Mouse (Mus musculus): Measurements from ENCODE around the gene Adam33. TPM values are rescaled to one million over a fixed set of nuclear protein-coding genes. Genes with fewer than 3 reads are reported as not detected.

The Adam33 gene
- polyA plus RNA-seq, 1 experiment from 2014 or later = 0.59 TPM

- Histone ChIP-seq H3K4me2 (no peak within 1 kb of the TSS), H3K4me1 (replicated peaks) (no peaks in the 10 kb centered on the region)
Measured at GRCm38 (mm10) chr2:131086667-131087390, 23.2 kb upstream of the Adam33 start, which contains the start of gene Siglec1. Siglec1 (minus strand) TSS chr2:131086765.

GRCm38 (mm10) chr2:131084206-131084605 is 20.6 kb upstream of the Adam33 start:
- Histone ChIP-seq H3K27ac (replicated peaks) (no peak overlapping the region), H3K27me3 (no peaks in the 10 kb centered on the region), H3K4me2 (no peak overlapping the region), H3K9me3 (no peaks in the 10 kb centered on the region), H3K9ac (no peak overlapping the region), H3K4me1 (replicated peaks) (no peaks in the 10 kb centered on the region), H3K36me3 (no peaks in the 10 kb centered on the region), H3K4me3 (no peak overlapping the region)
- WGBS = 87% methylated on average over 4 of the region's 4 CpGs
- ATAC-seq (ENCODE audit: low read depth) = no peak

More at GRCm38 (mm10) chr2:131086667-131087390, 23.2 kb upstream of the Adam33 start, which contains the start of gene Siglec1:
- Histone ChIP-seq H3K27me3 (no peaks in the 10 kb centered on the region), H3K36me3 (no peaks in the 10 kb centered on the region), H3K9me3 (no peaks in the 10 kb centered on the region), H3K27ac (replicated peaks) (no peak within 1 kb of the TSS), H3K9ac (no peak within 1 kb of the TSS), H3K4me3 (no peak within 1 kb of the TSS)
- no peak for ATAC-seq (ENCODE audit: low read depth)
- 85% methylated on average over 11 of the region's 11 CpGs for WGBS

- Histone ChIP-seq H3K4me1 (replicated peaks) (no peaks in the 10 kb centered on the region), H3K9ac (no peak overlapping the region), H3K4me2 (no peak overlapping the region), H3K36me3 (no peaks in the 10 kb centered on the region), H3K9me3 (no peaks in the 10 kb centered on the region), H3K27ac (replicated peaks) (no peak overlapping the region), H3K4me3 (no peak overlapping the region), H3K27me3 (no peaks in the 10 kb centered on the region)
- no peak for ATAC-seq (ENCODE audit: low read depth)
- 82% methylated on average over 5 of the region's 5 CpGs for WGBS
Measured at GRCm38 (mm10) chr2:131080507-131080906, 16.9 kb upstream of the Adam33 start.

DNA sequence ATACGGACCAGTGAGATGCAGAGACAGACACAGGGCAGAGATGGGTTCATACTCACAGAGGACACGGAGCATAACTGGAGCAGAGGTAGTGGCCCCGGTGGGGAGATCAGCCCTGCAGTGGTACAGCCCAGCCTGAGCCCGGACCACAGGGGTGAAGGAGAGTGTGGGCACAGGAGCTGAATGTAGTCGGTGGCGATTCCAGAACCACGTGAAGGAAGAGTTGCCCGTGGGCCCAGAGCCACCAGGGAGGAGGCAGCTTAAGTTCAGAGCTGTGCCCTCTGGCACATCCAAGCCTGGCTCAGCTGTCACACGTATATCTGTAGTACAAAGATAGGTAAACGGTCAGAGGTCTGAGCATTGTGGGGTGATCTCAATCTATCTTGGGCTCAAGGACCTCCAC is 8.9 kb upstream of the Adam33 start:
- no peak overlapping the region for H3K9ac ChIP-seq
- H3K36me3 ChIP-seq = no peaks in the 10 kb centered on the region
- no peak overlapping the region for H3K27ac ChIP-seq (replicated peaks)
- no peak overlapping the region for H3K4me2 ChIP-seq
- H3K4me1 ChIP-seq (replicated peaks) = no peaks in the 10 kb centered on the region
- ATAC-seq (ENCODE audit: low read depth) = no peak
- no peak overlapping the region for H3K4me3 ChIP-seq
- WGBS = 88% methylated on average over 10 of the region's 10 CpGs
- H3K9me3 ChIP-seq = no peaks in the 10 kb centered on the region
- no peaks in the 10 kb centered on the region for H3K27me3 ChIP-seq

- 63% methylated on average over 6 of the region's 6 CpGs for WGBS
- ATAC-seq (ENCODE audit: low read depth) = no peak
- H3K4me3 ChIP-seq = no peak overlapping the region
- H3K36me3 ChIP-seq = no peaks in the 10 kb centered on the region
- H3K27me3 ChIP-seq = peaks cover 30% of the 10 kb centered on the region
- H3K27ac ChIP-seq (replicated peaks) = no peak overlapping the region
- H3K9ac ChIP-seq = no peak overlapping the region
- peaks cover 8% of the 10 kb centered on the region; the same call in 1 of the 2 replicates for H3K4me1 ChIP-seq (replicated peaks)
- no peaks in the 10 kb centered on the region for H3K9me3 ChIP-seq
- no peak overlapping the region for H3K4me2 ChIP-seq
Measured at GRCm38 (mm10) chr2:131067481-131067880, 3.9 kb upstream of the Adam33 start.

GRCm38 (mm10) chr2:131066342-131066741 is 2.7 kb upstream of the Adam33 start:
- Histone ChIP-seq H3K27ac (replicated peaks) (no peak overlapping the region), H3K4me3 (no peak overlapping the region), H3K4me1 (replicated peaks) (peaks cover 8% of the 10 kb centered on the region; the same call in 1 of the 2 replicates), H3K36me3 (no peaks in the 10 kb centered on the region), H3K9ac (no peak overlapping the region), H3K9me3 (no peaks in the 10 kb centered on the region), H3K4me2 (no peak overlapping the region), H3K27me3 (peaks cover 41% of the 10 kb centered on the region)
- ATAC-seq (ENCODE audit: low read depth) = no peak
- 69% methylated on average over 9 of the region's 9 CpGs for WGBS

DNA sequence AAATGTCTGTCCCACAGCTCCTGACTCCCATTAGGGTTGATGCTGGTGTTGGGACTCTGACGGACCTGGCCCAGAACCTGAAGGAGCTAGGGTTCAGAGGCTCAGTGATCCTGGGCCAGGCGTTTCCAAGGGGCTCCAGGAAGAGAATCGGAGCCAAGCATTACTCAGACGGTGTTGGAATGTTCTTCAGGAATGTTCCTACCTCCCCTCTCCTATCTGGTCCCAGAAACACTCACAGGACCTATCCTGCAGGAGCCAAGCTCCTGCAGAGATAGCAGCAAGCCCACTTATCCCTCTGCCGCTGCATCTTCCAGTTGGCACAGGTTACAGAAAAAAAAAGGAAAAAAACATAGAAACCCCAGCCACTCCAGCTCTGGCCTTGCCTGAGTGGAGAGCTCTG is 2.0 kb downstream of the Adam33 start:
- H3K4me3 ChIP-seq = no peak overlapping the region
- H3K9ac ChIP-seq = no peak overlapping the region
- H3K9me3 ChIP-seq = no peaks in the 10 kb centered on the region
- peaks cover 50% of the 10 kb centered on the region for H3K27me3 ChIP-seq
- H3K4me2 ChIP-seq = no peak overlapping the region
- WGBS = 78% methylated on average over 5 of the region's 5 CpGs
- H3K36me3 ChIP-seq = no peaks in the 10 kb centered on the region
- no peak overlapping the region for H3K27ac ChIP-seq (replicated peaks)
- peaks cover 14% of the 10 kb centered on the region for H3K4me1 ChIP-seq (replicated peaks)
- ATAC-seq (ENCODE audit: low read depth) = no peak

DNA sequence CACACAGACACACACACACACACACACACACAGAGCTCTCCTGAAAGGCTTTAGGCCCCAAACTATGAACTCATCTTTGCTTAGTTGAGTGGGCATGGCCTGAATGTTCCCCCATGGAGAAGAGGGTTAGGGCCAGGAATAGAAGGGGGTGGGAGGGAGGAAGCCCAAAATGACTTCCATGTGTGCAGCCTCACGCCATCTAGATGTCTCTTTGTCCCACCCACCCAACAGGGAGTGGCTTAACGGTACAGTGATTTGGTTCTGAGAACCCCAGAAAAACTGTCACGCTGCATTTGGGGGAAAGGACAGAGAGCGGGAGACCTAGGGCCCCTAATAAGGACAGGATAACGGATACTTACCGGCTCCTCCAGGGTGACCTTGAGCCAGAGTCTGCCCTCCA is 2.8 kb downstream of the Adam33 start:
- ATAC-seq (ENCODE audit: low read depth) = no peak
- Histone ChIP-seq H3K36me3 (no peaks in the 10 kb centered on the region), H3K4me3 (no peak overlapping the region), H3K9ac (no peak overlapping the region), H3K4me2 (no peak overlapping the region), H3K27me3 (peaks cover 51% of the 10 kb centered on the region), H3K4me1 (replicated peaks) (peaks cover 18% of the 10 kb centered on the region), H3K27ac (replicated peaks) (no peak overlapping the region), H3K9me3 (no peaks in the 10 kb centered on the region)
- 66% methylated on average over 6 of the region's 6 CpGs for WGBS

GRCm38 (mm10) chr2:131059781-131060540 is 3.7 kb downstream of the Adam33 start:
- H3K36me3 ChIP-seq = no peaks in the 10 kb centered on the region
- H3K27ac ChIP-seq (replicated peaks) = no peak overlapping the region
- H3K4me2 ChIP-seq = no peak overlapping the region
- H3K9me3 ChIP-seq = no peaks in the 10 kb centered on the region
- H3K27me3 ChIP-seq = peaks cover 58% of the 10 kb centered on the region
- H3K4me3 ChIP-seq = no peak overlapping the region
- H3K4me1 ChIP-seq (replicated peaks) = peaks cover 26% of the 10 kb centered on the region
- 69% methylated on average over 9 of the region's 9 CpGs for WGBS
- H3K9ac ChIP-seq = no peak overlapping the region
- no peak for ATAC-seq (ENCODE audit: low read depth)

- Histone ChIP-seq H3K9me3 (no peaks in the 10 kb centered on the region), H3K4me2 (no peak overlapping the region), H3K9ac (no peak overlapping the region), H3K4me3 (no peak overlapping the region), H3K4me1 (replicated peaks) (peaks cover 32% of the 10 kb centered on the region), H3K36me3 (no peaks in the 10 kb centered on the region), H3K27ac (replicated peaks) (no peak overlapping the region), H3K27me3 (peaks cover 58% of the 10 kb centered on the region)
- 44% methylated on average over 1 of the region's 1 CpGs for whole genome bisulfite sequencing
- ATAC-seq (ENCODE audit: low read depth) = no peak
Measured at GRCm38 (mm10) chr2:131059377-131059776, 4.2 kb downstream of the Adam33 start.

GRCm38 (mm10) chr2:131058672-131059071 is 4.9 kb downstream of the Adam33 start:
- Histone ChIP-seq H3K9ac (no peak overlapping the region), H3K4me2 (no peak overlapping the region), H3K27me3 (peaks cover 61% of the 10 kb centered on the region), H3K36me3 (no peaks in the 10 kb centered on the region), H3K27ac (replicated peaks) (no peak overlapping the region), H3K9me3 (no peaks in the 10 kb centered on the region), H3K4me3 (no peak overlapping the region), H3K4me1 (replicated peaks) (peaks cover 39% of the 10 kb centered on the region)
- no peak for ATAC-seq (ENCODE audit: low read depth)
- 92% methylated on average over 8 of the region's 8 CpGs for WGBS

DNA sequence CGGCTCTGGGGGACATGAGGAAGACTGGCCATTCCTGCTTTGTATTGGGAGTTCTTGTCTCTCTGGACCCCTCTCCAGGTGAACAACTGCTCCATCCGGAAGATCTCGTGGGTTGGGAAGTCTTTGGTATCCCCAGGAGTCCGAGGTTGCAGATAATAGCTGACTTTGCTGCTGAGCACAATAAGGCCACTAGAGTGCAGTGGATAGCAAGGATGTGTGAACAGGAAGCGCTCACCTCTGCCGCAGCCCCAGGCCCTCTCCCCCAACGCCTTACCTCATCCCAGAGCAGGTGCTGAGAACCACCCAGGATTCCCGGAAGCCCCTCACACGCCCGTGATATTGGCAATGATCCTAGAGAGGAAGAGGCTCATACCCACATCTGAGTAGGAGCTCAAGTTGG is 7.4 kb downstream of the Adam33 start:
- Histone ChIP-seq H3K27me3 (peaks cover 62% of the 10 kb centered on the region), H3K4me1 (replicated peaks) (peaks cover 34% of the 10 kb centered on the region), H3K4me2 (peak overlapping the region; percentile 9; the same call in 1 of the 2 replicates), H3K27ac (replicated peaks) (no peak overlapping the region), H3K36me3 (no peaks in the 10 kb centered on the region), H3K9me3 (no peaks in the 10 kb centered on the region), H3K4me3 (no peak overlapping the region), H3K9ac (no peak overlapping the region)
- WGBS = 2% methylated on average over 10 of the region's 10 CpGs
- peak; percentile 29; the same call in 1 of the 2 replicates for ATAC-seq (ENCODE audit: low read depth)

All from neural tube, embryonic 13.5 days (tissue).